Mouse (Mus musculus): ENCODE results near the gene Fam8a1. TPM values are rescaled to one million over a fixed set of nuclear protein-coding genes. Genes with fewer than 3 reads are reported as not detected.

The Fam8a1 gene
- polyA plus RNA-seq, 1 experiment from 2014 or later: 8.4 TPM

GRCm38 (mm10) chr13:46659211-46659610 lies 10.1 kb upstream of the Fam8a1 start:
- Histone ChIP-seq H3K4me3 (ENCODE audit: low read depth, low read length) (no peak overlapping the region), H3K4me2 (replicated peaks; ENCODE audit: low read depth, low read length) (no peak overlapping the region), H3K36me3 (ENCODE audit: control insufficient read depth, insufficient read depth, low read length) (no peaks in the 10 kb centered on the region), H3K27ac (ENCODE audit: low read depth, low read length) (no peak overlapping the region), H3K4me1 (replicated peaks; ENCODE audit: control insufficient read depth, insufficient read depth, low read length) (no peaks in the 10 kb centered on the region), H3K27me3 (ENCODE audit: control insufficient read depth, insufficient read depth, low read length) (no peaks in the 10 kb centered on the region), H3K9me3 (ENCODE audit: control insufficient read depth, low read length) (no peaks in the 10 kb centered on the region), H3K9ac (ENCODE audit: low read depth, low read length) (no peak overlapping the region)
- WGBS: 89% methylated on average over 5 of the region's 5 CpGs
- ATAC-seq (ENCODE audit: low FRiP score): no peak
- DNase-seq (ENCODE audit: low spot score): no peak

- no peak overlapping the region for H3K4me3 ChIP-seq (ENCODE audit: low read depth, low read length)
- WGBS: 34% methylated on average over 4 of the region's 4 CpGs
- H3K4me1 ChIP-seq (replicated peaks; ENCODE audit: control insufficient read depth, insufficient read depth, low read length): no peaks in the 10 kb centered on the region
- no peak overlapping the region for H3K4me2 ChIP-seq (replicated peaks; ENCODE audit: low read depth, low read length)
- peak; percentile 51 for DNase-seq (ENCODE audit: low spot score)
- ATAC-seq (ENCODE audit: low FRiP score): no peak
- H3K27ac ChIP-seq (ENCODE audit: low read depth, low read length): no peak overlapping the region
- no peak overlapping the region for H3K9ac ChIP-seq (ENCODE audit: low read depth, low read length)
- no peaks in the 10 kb centered on the region for H3K36me3 ChIP-seq (ENCODE audit: control insufficient read depth, insufficient read depth, low read length)
- H3K9me3 ChIP-seq (ENCODE audit: control insufficient read depth, low read length): no peaks in the 10 kb centered on the region
- no peaks in the 10 kb centered on the region for H3K27me3 ChIP-seq (ENCODE audit: control insufficient read depth, insufficient read depth, low read length)
Measured at GRCm38 (mm10) chr13:46663461-46663964, 5.8 kb upstream of the Fam8a1 start.

DNA sequence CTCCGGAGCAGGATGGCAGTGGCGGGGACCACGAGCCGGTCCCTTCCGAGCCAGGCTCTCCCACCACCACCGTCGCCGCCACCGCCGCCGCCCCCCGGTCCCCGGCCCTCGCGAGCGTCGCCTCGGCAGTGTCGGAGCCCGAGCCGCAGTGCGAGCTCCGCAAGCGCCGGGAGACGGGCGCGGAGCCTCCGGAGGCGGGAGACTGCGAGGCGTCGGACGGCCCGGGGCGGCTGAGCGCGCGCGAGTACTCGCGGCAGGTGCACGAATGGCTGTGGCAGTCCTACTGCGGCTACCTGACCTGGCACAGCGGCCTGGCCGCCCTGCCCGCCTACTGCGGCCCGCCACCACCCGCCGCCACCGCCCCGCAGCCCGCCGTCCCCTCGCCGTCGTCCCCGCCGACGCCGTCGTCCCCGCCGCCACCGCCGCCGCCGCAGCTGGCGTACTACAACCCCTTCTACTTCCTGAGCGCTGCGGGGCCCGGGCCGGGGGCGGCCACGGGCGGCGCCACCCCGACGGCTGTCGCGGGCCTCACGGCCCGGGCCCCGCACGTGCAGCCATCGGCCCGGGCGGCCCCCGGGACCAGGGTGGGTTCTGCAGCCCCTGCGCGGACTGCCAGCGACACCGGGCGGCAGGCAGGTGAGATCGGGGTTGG lies 424 bp downstream of the Fam8a1 start:
- WGBS: under 1% methylated on average over 30 of the region's 96 CpGs

GRCm38 (mm10) chr13:46670514-46670913 lies 1.2 kb downstream of the Fam8a1 start:
- H3K4me3 ChIP-seq (ENCODE audit: low read depth, low read length): peak overlapping the region; percentile 95
- no peaks in the 10 kb centered on the region for H3K4me1 ChIP-seq (replicated peaks; ENCODE audit: control insufficient read depth, insufficient read depth, low read length)
- peak overlapping the region; percentile 92 for H3K4me2 ChIP-seq (replicated peaks; ENCODE audit: low read depth, low read length)
- ATAC-seq (ENCODE audit: low FRiP score): no peak
- WGBS: 70% methylated on average over 9 of the region's 9 CpGs
- H3K9ac ChIP-seq (ENCODE audit: low read depth, low read length): no peak overlapping the region; the same call in 1 of the 2 replicates
- H3K9me3 ChIP-seq (ENCODE audit: control insufficient read depth, low read length): no peaks in the 10 kb centered on the region
- DNase-seq (ENCODE audit: low spot score): peak; percentile 7
- H3K36me3 ChIP-seq (ENCODE audit: control insufficient read depth, insufficient read depth, low read length): 0 out of 2 replicates have a peak, but pooled peaks cover 2% of the 10 kb centered on the region
- no peaks in the 10 kb centered on the region for H3K27me3 ChIP-seq (ENCODE audit: control insufficient read depth, insufficient read depth, low read length)
- H3K27ac ChIP-seq (ENCODE audit: low read depth, low read length): no peak overlapping the region

More for the DNA sequence above, 424 bp downstream of the Fam8a1 start:
- 0 out of 2 replicates have a peak, but pooled peaks cover 2% of the 10 kb centered on the region for H3K36me3 ChIP-seq (ENCODE audit: control insufficient read depth, insufficient read depth, low read length)
- H3K4me1 ChIP-seq (replicated peaks; ENCODE audit: control insufficient read depth, insufficient read depth, low read length): no peaks in the 10 kb centered on the region
- H3K4me2 ChIP-seq (replicated peaks; ENCODE audit: low read depth, low read length): peak overlapping the region; percentile 92
- peak overlapping the region; percentile 80 for H3K27ac ChIP-seq (ENCODE audit: low read depth, low read length)
- ATAC-seq (ENCODE audit: low FRiP score) (peak; percentile 81), DNase-seq (ENCODE audit: low spot score) (no peak)
- H3K9ac ChIP-seq (ENCODE audit: low read depth, low read length): peak overlapping the region; percentile 86
- H3K27me3 ChIP-seq (ENCODE audit: control insufficient read depth, insufficient read depth, low read length): no peaks in the 10 kb centered on the region
- H3K4me3 ChIP-seq (ENCODE audit: low read depth, low read length): peak overlapping the region; percentile 95
- no peaks in the 10 kb centered on the region for H3K9me3 ChIP-seq (ENCODE audit: control insufficient read depth, low read length)

GRCm38 (mm10) chr13:46674601-46675000 lies 5.3 kb downstream of the Fam8a1 start:
- 0 out of 2 replicates have a peak, but pooled peaks cover 2% of the 10 kb centered on the region for H3K36me3 ChIP-seq (ENCODE audit: control insufficient read depth, insufficient read depth, low read length)
- DNase-seq (ENCODE audit: low spot score) (no peak), ATAC-seq (ENCODE audit: low FRiP score) (no peak)
- H3K4me3 ChIP-seq (ENCODE audit: low read depth, low read length): no peak overlapping the region
- H3K4me1 ChIP-seq (replicated peaks; ENCODE audit: control insufficient read depth, insufficient read depth, low read length): no peaks in the 10 kb centered on the region
- H3K4me2 ChIP-seq (replicated peaks; ENCODE audit: low read depth, low read length): no peak overlapping the region
- no peak overlapping the region for H3K9ac ChIP-seq (ENCODE audit: low read depth, low read length)
- no peaks in the 10 kb centered on the region for H3K9me3 ChIP-seq (ENCODE audit: control insufficient read depth, low read length)
- no peak overlapping the region for H3K27ac ChIP-seq (ENCODE audit: low read depth, low read length)
- 90% methylated on average over 2 of the region's 2 CpGs for WGBS
- H3K27me3 ChIP-seq (ENCODE audit: control insufficient read depth, insufficient read depth, low read length): no peaks in the 10 kb centered on the region

DNA sequence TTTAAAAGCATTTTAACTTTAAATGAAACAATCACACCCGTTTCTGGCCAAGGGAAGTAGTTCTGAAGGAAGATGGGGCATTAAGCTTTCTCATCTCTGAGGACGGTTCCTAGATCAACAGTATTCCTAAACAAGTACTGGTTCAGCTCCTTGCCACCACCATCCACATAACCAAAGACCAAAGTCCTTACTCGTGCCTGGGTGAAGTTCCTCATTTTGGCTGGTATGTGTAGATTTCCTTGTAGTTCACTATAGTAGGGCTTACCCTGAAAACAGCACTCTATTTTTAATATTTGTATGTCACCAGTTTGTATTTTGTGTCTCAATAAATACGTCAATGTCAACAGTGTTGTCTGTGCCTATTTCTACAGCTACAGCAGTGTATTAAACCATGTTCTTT lies 8.4 kb downstream of the Fam8a1 start:
- no peaks in the 10 kb centered on the region for H3K9me3 ChIP-seq (ENCODE audit: control insufficient read depth, low read length)
- ATAC-seq (ENCODE audit: low FRiP score) (no peak), DNase-seq (ENCODE audit: low spot score) (no peak)
- H3K36me3 ChIP-seq (ENCODE audit: control insufficient read depth, insufficient read depth, low read length): 0 out of 2 replicates have a peak, but pooled peaks cover 2% of the 10 kb centered on the region
- H3K4me2 ChIP-seq (replicated peaks; ENCODE audit: low read depth, low read length): no peak overlapping the region
- 85% methylated on average over 4 of the region's 4 CpGs for WGBS
- H3K4me1 ChIP-seq (replicated peaks; ENCODE audit: control insufficient read depth, insufficient read depth, low read length): no peaks in the 10 kb centered on the region
- no peak overlapping the region for H3K4me3 ChIP-seq (ENCODE audit: low read depth, low read length)
- H3K27ac ChIP-seq (ENCODE audit: low read depth, low read length): no peak overlapping the region
- no peaks in the 10 kb centered on the region for H3K27me3 ChIP-seq (ENCODE audit: control insufficient read depth, insufficient read depth, low read length)
- H3K9ac ChIP-seq (ENCODE audit: low read depth, low read length): no peak overlapping the region

GRCm38 (mm10) chr13:46682921-46683320 lies 13.6 kb downstream of the Fam8a1 start:
- Histone ChIP-seq H3K4me2 (replicated peaks; ENCODE audit: low read depth, low read length) (no peak overlapping the region), H3K4me3 (ENCODE audit: low read depth, low read length) (no peak overlapping the region), H3K36me3 (ENCODE audit: control insufficient read depth, insufficient read depth, low read length) (peaks cover 6% of the 10 kb centered on the region; the same call in 1 of the 2 replicates), H3K9me3 (ENCODE audit: control insufficient read depth, low read length) (no peaks in the 10 kb centered on the region), H3K27ac (ENCODE audit: low read depth, low read length) (no peak overlapping the region), H3K27me3 (ENCODE audit: control insufficient read depth, insufficient read depth, low read length) (no peaks in the 10 kb centered on the region), H3K4me1 (replicated peaks; ENCODE audit: control insufficient read depth, insufficient read depth, low read length) (no peaks in the 10 kb centered on the region), H3K9ac (ENCODE audit: low read depth, low read length) (no peak overlapping the region)
- ATAC-seq (ENCODE audit: low FRiP score) (no peak), DNase-seq (ENCODE audit: low spot score) (no peak)
- WGBS: 86% methylated on average over 2 of the region's 2 CpGs

DNA sequence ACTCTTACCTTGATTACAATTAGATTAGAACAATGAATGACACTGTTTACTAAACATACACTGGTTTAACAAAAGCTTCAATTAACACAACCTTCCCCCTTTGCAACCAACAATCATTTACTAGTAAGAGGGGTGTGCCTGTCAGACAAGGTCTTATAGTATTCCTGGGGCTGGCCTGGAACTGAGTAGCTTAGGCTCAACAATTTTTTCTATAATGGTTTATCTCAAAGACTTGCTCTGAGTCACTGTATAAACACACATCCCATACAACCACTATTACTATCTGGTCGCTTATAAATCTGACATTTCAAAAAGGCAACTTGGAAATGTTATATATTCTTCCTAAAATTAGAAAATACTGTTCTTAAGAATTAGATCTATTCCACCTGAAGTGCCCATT lies 14.0 kb downstream of the Fam8a1 start:
- H3K9ac ChIP-seq (ENCODE audit: low read depth, low read length): no peak overlapping the region
- DNase-seq (ENCODE audit: low spot score) (no peak), ATAC-seq (ENCODE audit: low FRiP score) (no peak)
- no peak overlapping the region for H3K4me3 ChIP-seq (ENCODE audit: low read depth, low read length)
- H3K36me3 ChIP-seq (ENCODE audit: control insufficient read depth, insufficient read depth, low read length): peaks cover 6% of the 10 kb centered on the region; the same call in 1 of the 2 replicates
- H3K4me1 ChIP-seq (replicated peaks; ENCODE audit: control insufficient read depth, insufficient read depth, low read length): no peaks in the 10 kb centered on the region
- no peaks in the 10 kb centered on the region for H3K9me3 ChIP-seq (ENCODE audit: control insufficient read depth, low read length)
- no peak overlapping the region for H3K4me2 ChIP-seq (replicated peaks; ENCODE audit: low read depth, low read length)
- no peak overlapping the region for H3K27ac ChIP-seq (ENCODE audit: low read depth, low read length)
- WGBS: 93% methylated on average over 1 of the region's 1 CpGs
- H3K27me3 ChIP-seq (ENCODE audit: control insufficient read depth, insufficient read depth, low read length): no peaks in the 10 kb centered on the region
